Mouse (Mus musculus): ENCODE measurements around the gene Hspa1l.
"Not testable (repeated sequence)": the region's sequence is repeated elsewhere in the genome, so short reads cannot be mapped to it uniquely, and the experiment has no call there.

The Hspa1l gene

GRCm38 (mm10) chr17:35004075-35004717 lies 31.7 kb downstream of the Hspa1l start:
- no peak for DNase-seq (ENCODE audit: low spot score)

DNA sequence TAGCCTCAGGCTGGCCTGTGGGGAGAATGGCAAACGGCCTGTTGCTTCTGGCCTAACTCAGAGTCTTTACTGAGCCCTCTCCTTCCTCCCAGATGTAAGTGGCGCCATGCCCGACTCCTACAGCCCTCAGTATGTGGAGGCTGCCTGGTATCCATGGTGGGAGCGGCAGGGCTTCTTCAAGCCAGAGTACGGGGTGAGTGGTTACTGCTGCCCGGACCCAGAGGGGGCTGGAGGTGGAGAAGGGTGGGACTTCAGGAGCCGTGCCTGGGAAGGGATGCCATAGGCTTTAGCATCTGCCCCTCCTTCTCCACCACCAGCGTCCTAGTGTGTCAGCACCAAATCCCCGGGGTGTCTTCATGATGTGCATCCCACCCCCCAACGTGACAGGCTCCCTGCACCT lies 32.7 kb downstream of the Hspa1l start:
- no peak for DNase-seq (ENCODE audit: low spot score)

DNA sequence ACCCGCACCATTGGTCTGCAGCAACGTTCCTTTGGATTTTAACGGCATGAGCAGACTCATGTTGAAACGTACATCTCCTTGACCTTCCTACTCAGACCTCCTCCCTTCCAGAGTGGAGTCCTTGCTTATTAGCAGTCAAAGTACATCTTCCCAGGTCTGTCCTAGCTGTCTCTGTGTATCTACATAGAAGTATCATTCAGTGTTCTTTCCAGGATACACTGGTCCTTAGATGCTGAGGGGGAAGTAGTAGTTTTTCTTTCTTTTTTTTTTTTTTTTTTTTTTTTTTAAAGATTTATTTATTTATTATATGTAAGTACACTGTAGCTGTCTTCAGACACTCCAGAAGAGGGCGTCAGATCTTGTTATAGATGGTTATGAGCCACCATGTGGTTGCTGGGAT lies 33.4 kb downstream of the Hspa1l start:
- DNase-seq (ENCODE audit: low spot score): not testable (repeated sequence)

GRCm38 (mm10) chr17:35007387-35007991 lies 35.0 kb downstream of the Hspa1l start:
- no peak for DNase-seq (ENCODE audit: low spot score)

DNA sequence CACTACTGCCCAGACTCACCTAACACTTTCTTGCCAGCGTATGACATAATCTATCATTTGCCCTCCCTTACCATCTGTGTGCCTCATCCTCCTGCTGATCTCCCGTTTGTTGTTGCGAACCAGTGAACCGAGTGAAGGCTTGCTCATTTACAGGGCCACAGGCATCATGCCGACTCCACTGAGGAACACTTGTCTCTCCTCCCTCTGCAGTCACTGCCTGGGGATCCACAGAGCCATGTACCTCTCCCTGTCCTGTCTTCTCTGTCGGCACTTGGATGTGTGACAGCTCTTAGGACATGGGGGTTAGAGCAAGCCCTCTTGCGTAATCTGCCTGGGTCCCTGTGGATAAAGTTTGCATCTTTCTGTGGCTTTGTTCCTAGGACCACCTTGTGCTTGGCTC lies 37.1 kb downstream of the Hspa1l start:
- DNase-seq (ENCODE audit: low spot score): no peak

- DNase-seq (ENCODE audit: low spot score): no peak
These were observed 38.9 kb downstream of the Hspa1l start for GRCm38 (mm10) chr17:35011440-35011839.

GRCm38 (mm10) chr17:35012430-35012829 lies 39.9 kb downstream of the Hspa1l start:
- DNase-seq (ENCODE audit: low spot score): no peak

- DNase-seq (ENCODE audit: low spot score): no peak
These were observed 40.7 kb downstream of the Hspa1l start for GRCm38 (mm10) chr17:35013221-35013620.

DNA sequence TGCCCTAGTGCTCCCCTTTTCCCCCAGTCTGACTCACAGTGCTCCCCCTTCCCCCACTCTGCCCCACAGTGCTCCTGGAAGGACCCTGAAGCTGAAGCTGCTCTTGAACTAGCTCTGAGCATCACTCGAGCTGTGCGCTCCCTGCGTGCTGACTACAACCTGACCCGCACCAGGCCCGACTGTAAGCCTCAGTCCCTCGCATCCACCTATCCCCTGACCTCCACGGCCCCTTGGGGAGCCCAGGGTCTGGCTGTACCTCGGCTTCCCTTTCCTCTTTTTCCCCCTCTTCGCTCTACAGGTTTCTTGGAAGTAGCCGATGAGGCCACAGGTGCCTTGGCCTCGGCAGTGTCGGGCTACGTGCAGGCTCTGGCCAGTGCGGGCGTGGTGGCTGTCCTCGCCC lies 42.8 kb downstream of the Hspa1l start:
- no peak for DNase-seq (ENCODE audit: low spot score)

GRCm38 (mm10) chr17:35016376-35016775 lies 43.9 kb downstream of the Hspa1l start, which contains the start of gene Vwa7:
TSS of gene Vwa7 (plus strand) at chr17:35016579.
- DNase-seq (ENCODE audit: low spot score): no peak

- no peak for DNase-seq (ENCODE audit: low spot score)
These were observed 44.5 kb downstream of the Hspa1l start for GRCm38 (mm10) chr17:35016791-35017705.

DNA sequence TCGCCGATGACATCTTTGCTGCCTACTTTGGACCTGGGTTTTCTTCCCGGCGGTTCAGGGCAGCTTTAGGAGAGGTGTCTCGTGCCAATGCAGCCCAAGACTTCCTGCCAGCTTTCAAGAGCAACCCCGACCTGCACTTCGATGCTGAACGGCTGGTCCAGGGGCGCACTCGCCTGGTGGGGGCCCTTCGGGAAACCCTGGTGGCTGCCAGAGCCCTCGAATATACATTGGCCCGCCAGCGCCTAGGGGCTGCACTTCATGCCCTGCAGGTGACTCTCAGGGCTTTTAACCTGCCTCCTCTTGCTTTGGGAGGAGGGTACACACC lies 45.2 kb downstream of the Hspa1l start:
- DNase-seq (ENCODE audit: low spot score): no peak

GRCm38 (mm10) chr17:35018171-35018570 lies 45.7 kb downstream of the Hspa1l start:
- no peak for DNase-seq (ENCODE audit: low spot score)

DNA sequence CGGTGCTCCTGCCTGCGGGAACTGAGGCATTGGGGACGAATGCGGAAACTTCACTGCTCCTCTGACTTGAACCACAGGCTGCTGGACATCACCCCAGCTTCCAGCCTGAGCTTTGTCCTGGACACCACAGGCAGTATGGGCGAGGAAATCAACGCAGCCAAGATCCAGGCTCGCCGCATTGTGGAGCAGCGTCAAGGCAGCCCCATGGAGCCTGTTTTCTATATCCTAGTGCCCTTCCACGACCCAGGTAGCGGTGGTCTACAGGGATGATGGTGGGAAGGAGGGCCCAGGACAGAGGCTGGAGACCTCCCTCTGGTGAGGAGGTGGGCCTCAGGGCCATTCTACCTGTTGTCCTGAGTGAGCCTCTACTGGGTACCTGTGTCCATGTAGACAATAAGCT lies 47.4 kb downstream of the Hspa1l start:
- no peak for DNase-seq (ENCODE audit: low spot score)

GRCm38 (mm10) chr17:35020551-35020950 lies 48.0 kb downstream of the Hspa1l start:
- no peak for DNase-seq (ENCODE audit: low spot score)

DNA sequence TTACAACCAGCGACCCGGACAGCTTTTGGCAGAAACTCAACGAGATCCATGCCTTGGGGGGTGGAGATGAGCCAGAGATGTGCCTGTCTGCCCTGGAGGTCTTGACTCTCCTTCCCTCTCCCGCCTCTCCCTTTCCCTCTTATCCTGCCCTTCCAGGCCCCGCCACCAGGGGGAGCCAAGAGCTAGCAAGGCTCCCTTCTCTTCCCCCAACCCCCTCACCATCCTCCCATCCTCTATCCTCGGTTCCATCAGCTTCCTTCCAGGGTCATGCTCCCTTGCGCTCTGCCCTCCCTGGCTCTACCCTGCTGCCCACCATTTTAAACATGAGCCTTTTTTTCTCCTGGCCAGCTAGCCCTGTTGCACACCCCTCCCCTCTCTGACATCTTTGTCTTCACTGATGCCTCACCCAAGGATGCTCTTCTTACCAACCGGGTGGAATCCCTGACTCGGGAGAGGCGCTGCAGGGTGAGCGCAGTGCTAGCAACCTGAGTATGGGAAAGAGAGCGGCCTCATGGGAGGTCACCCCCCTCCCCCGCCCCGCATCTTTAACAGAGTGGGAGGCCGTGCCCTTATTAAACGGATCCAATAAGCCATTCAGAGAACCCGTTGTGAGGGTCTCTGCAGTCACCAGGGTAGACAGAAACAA lies 48.8 kb downstream of the Hspa1l start:
- peak; percentile 93 for DNase-seq (ENCODE audit: low spot score)

DNA sequence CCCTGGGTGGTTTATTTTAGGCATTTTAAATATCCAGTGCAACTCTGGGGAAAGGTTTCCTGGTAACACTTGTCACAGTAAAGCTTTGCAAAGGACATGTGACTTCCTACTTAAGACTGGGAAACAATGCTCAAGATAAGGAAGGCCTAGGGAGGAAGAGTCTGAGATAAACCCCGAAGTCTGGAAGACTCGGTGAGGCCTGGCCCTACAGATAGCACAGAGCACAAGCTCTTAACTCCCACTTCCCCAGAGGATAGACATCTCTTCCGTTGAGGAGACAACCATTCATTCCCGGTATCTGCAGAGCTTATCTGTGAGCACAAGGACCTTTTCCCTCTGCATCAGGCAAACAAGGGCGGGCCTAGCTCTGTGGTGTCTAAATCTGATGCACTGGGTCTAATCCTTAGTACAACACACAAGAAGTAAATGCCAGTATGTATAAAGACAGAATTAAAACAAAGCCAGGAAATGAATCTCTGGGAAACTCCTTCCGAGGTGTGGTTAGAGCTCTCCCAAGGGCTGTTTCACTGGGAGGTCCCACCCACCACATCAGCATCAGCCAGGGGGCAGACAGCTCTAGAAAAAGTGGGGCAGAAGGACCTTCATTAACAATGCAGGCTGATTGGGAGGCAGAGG lies 49.5 kb downstream of the Hspa1l start:
- no peak for DNase-seq (ENCODE audit: low spot score)

DNA sequence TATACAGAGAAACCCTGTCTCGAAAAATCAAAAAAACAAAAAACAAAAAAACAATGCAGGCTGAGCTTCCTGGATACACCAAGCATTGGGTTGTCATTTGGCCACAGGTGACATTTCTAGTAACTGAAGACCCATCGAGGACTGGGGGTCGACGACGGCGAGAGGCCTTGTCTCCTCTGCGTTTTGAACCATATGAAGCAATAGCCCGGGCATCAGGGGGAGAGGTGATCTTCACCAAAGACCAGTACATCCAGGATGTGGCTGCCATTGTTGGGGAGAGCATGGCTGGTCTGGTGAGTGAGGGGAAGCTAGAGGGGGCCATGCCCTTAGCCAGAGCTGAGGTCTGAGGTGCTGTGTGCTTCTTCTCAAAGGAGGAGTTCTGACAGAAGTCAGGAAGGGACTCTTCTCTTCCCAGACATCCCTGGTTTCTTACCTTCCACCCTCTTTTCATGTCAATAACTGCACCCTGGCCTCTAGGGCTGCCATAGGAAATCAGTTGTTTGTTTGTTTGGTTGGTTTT lies 50.1 kb downstream of the Hspa1l start:
- no peak for DNase-seq (ENCODE audit: low spot score)

DNA sequence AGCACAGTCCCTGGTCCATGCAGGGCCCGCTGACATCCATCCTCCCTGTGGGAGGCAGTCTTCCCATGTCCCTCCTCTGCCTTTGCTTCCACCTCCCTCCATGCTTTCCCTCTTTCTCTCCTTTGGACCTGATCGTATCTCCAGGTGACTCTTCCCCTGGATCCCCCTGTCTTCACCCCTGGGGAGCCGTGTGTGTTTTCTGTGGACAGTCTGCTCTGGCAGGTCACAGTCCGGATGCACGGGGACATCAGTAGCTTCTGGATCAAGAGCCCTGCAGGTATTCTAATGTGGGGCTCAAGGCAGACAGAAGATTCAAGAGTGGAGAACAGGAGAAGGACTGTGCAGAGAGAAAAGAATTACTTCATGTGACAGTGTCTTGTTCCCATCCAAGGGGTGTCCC lies 50.7 kb downstream of the Hspa1l start:
- DNase-seq (ENCODE audit: low spot score): no peak

DNA sequence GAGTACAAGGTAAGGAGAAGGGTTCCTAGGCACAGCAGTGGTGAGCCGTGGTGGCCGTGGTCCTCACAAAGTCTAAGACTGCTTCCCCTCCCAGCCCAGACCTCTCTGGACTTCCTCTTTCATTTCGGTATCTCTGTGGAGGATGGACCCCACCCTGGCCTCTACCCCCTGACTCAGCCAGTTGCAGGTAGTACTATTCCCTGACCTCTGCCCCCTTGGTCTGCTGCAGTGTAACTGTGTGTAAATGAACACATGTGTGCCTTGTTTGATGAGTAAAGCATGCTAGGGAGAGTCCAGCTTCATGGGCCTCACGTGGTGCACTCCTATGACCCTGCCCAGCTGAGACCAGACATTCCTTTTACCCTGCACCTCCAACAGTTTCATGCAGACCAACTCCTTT lies 51.3 kb downstream of the Hspa1l start:
- DNase-seq (ENCODE audit: low spot score): no peak

DNA sequence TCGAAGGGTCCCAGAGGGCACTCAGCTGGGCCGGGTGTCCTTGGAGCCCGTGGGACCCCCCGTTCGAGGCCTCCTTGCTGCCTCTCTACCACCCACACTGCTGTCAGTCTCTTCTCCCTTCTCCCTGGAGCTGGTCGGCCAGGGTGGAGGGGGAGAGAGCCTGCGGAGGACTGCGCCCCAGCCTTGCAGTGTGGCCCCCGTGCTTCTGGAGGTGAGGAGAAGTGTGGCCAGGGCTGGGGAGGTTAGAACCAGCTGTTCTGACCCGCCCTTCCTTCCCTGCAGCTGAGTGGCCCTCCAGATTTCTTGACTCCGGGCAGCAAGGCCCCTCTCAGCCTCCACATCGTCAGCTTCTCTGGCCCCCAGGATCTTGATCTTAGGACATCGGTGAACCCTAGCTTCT lies 51.8 kb downstream of the Hspa1l start:
- DNase-seq (ENCODE audit: low spot score): no peak
